Mouse (Mus musculus) heart, embryonic 10.5 days (tissue): Measurements from ENCODE around the gene Lrig2. TPM values are rescaled to one million over a fixed set of nuclear protein-coding genes. Genes with fewer than 3 reads are reported as not detected.

Source experiments
- DNase-seq: peaks from one replicate; pipeline ENCODE4 v3.0.0-alpha.2; 2017; ENCODE audit warnings: low spot score
- H3K27ac ChIP-seq: fragments of 300-500 bp; sonication (generic); 2 replicates; pipeline ENCODE4 v1.5.1; 2016; ENCODE audit warnings: mild to moderate bottlenecking
- H3K27me3 ChIP-seq: fragments of 300-500 bp; sonication (generic); 2 replicates; pipeline ENCODE4 v1.6.1; 2016; ENCODE audit warnings: mild to moderate bottlenecking; ENCODE audit not compliant: poor library complexity, insufficient read depth, severe bottlenecking
- H3K36me3 ChIP-seq: fragments of 300-500 bp; sonication (generic); 2 replicates; pipeline ENCODE4 v1.6.1; 2016; ENCODE audit warnings: mild to moderate bottlenecking, moderate library complexity
- H3K4me1 ChIP-seq: fragments of 300-500 bp; sonication (generic); 2 replicates; pipeline ENCODE4 v1.6.1; 2016; ENCODE audit warnings: mild to moderate bottlenecking
- H3K4me3 ChIP-seq: fragments of 300-500 bp; sonication (generic); 2 replicates; pipeline ENCODE4 v1.5.1; 2016; ENCODE audit warnings: mild to moderate bottlenecking, moderate library complexity
- H3K9me3 ChIP-seq: fragments of 300-500 bp; sonication (generic); 2 replicates; pipeline ENCODE4 v1.6.1; 2016; ENCODE audit warnings: mild to moderate bottlenecking, moderate library complexity
- WGBS: fragments of 180-500 bp; shearing (Covaris S2); methylation state at CpG from one replicate; pipeline ENCODE4 v1.1.7; 2016; 5-methylcytosine and 5-hydroxymethylcytosine counted together
- polyA plus RNA-seq: library from polyadenylated mRNA; unstranded; fragments of >200 nt; fragmentation: Nextera tagmentation; extraction: Ambion mirVana; gene quantifications from 2 replicates; pipeline ENCODE4 v1.2.1, GENCODE M21; 2016

Lrig2 gene
- polyA plus RNA-seq, 1 experiment from 2014 or later: 14.1 TPM

DNA sequence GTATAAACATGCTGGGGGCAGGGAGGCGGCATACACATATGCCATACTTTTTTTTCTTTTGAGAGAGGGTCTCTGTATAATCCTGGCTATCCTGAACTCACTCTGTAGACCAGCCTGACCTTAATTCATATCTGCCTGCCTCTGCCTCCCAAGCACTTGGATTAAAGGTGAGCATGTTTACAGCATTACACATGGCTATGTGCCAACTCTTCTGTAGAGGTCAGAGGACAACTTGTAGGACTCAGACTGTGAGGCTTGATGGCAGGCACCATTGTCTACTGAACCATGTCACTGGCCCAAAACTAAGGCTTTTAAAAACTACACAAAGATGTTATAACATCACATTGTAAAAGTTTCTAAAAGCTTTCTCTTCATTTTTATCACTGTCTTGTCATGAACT lies 33.7 kb downstream of the Lrig2 start:
- Histone ChIP-seq H3K36me3 (peaks cover 50% of the 10 kb centered on the region), H3K4me3 (no peak overlapping the region), H3K27ac (no peak overlapping the region), H3K9me3 (no peaks in the 10 kb centered on the region), H3K4me1 (no peaks in the 10 kb centered on the region), H3K27me3 (no peaks in the 10 kb centered on the region)
- WGBS: 92% methylated on average over 1 of the region's 1 CpGs
- DNase-seq: no peak

DNA sequence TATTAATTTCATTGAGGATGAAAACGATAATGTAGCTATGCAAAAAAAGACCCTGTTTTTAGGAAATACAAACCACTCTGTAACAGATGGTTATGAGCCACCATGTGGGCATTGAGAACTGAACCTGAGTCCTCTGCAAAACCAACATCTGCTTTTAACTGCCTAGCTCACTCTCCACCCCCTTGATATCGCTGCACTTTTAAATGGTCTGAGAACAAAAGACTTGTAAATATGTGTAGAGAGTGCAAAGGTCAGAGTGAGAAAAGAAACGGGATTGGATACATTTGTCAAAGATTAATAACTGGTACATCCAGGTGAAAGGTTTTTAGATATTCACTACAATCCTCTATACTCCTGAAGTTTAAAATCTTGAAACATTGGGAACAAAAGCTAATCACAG lies 42.3 kb downstream of the Lrig2 start:
- Histone ChIP-seq H3K4me3 (no peak overlapping the region), H3K27ac (no peak overlapping the region), H3K9me3 (no peaks in the 10 kb centered on the region), H3K36me3 (peaks cover 33% of the 10 kb centered on the region), H3K27me3 (no peaks in the 10 kb centered on the region), H3K4me1 (no peaks in the 10 kb centered on the region)
- no peak for DNase-seq
- 85% methylated on average over 3 of the region's 3 CpGs for WGBS

DNA sequence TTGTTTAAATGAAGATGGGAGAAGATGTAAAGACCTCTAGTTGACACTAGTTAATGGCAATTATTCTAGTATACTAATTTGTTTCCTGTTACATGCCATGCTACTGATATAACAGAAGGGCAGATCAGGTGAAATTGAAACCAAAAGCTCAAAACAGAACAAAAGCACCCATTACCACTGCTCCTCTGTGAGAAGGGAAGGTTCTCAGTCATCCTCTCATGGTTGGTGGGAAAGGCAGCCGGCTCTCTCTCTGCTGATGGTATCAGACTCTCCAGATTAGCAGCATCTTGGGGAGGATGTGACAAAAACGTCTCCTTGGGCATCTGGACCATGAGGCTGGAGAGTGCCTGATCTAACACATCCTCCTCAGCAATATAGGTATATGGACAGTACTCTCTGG lies 50.5 kb downstream of the Lrig2 start:
- H3K4me3 ChIP-seq: no peak overlapping the region
- H3K9me3 ChIP-seq: no peaks in the 10 kb centered on the region
- 62% methylated on average over 2 of the region's 2 CpGs for WGBS
- H3K4me1 ChIP-seq: no peaks in the 10 kb centered on the region
- H3K27me3 ChIP-seq: no peaks in the 10 kb centered on the region
- peaks cover 91% of the 10 kb centered on the region for H3K36me3 ChIP-seq
- peak; percentile 16 for DNase-seq
- H3K27ac ChIP-seq: no peak overlapping the region

DNA sequence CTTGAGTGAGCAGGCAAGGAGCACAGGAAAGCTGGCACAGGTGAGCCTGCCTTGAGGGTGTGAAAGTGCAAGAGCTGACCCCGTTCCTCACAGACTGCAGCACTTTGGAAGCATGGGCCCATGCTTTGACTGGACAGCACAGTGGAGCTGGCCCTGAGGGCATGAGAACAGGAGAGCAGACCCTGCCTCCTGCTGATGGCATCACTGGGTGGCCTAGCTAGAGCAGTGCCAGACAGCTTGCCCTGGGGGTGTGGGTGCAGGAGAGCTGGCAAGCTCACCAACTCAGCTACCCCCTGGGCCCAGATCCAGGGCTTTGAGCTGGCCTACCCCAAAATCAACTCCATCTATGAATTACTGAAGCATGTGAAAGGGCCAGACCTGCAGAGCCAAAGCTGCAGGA lies 53.1 kb downstream of the Lrig2 start:
- no peaks in the 10 kb centered on the region for H3K9me3 ChIP-seq
- H3K27me3 ChIP-seq: no peaks in the 10 kb centered on the region
- no peak overlapping the region for H3K27ac ChIP-seq
- no peak overlapping the region for H3K4me3 ChIP-seq
- DNase-seq: no peak
- H3K36me3 ChIP-seq: peaks cover 81% of the 10 kb centered on the region
- WGBS: 84% methylated on average over 1 of the region's 1 CpGs
- no peaks in the 10 kb centered on the region for H3K4me1 ChIP-seq

DNA sequence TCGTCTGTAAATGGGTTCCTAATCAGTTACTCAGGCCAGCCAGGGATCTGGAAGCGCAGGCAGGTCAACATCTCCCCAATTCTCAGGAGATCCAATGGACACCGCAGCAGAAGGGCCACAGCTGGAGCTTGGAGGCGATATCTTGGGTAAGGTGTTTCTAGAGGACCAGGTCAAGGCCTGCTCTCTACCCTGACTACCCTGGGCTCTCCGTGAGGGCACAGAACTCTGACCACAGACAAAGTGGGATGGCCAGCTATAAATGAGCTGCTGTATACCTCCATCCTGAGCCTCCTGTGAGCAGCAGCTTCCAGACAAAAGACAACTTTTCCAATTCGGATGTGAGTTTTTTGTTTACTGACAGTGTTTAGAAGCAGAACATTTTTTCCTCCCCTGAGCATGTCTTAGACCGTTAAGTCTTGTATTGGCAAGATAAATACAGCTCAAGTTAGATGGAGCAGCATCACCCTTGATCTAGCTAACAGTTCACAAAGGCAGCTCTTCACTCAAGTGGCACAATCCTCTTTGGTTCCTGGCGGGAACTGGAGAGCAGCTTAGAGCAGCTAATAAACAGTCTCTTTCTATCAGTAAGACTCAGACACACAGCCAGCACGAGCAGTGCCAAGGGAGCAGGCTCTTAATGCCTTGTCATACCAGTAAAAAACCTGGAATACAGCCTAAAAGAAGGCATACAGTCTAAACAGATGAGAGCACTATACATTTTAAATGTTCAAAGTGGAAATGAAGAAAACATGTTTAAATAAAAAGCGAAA lies 56.0 kb downstream of the Lrig2 start:
- Histone ChIP-seq H3K4me3 (no peak overlapping the region), H3K27ac (no peak overlapping the region), H3K36me3 (peaks cover 60% of the 10 kb centered on the region), H3K27me3 (no peaks in the 10 kb centered on the region), H3K4me1 (no peaks in the 10 kb centered on the region), H3K9me3 (no peaks in the 10 kb centered on the region)
- DNase-seq: peak; percentile 59
- WGBS: 78% methylated on average over 10 of the region's 10 CpGs

DNA sequence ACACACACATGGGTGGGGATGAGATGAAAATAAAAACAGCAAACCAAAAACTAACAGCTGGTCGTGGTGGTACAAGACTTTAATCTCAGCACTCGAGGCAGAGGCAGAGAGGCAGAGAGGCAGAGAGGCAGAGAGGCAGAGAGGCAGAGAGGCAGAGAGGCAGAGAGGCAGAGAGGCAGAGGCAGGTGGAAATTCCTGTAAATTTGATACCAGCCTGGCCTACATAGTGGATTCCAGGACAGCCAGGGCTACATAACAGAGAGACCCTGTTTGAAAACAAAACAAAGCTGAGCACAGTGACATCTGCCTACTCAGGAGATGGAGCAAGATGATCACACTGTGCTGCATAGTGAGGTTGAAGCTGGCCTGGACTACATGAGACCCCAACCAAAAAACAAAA lies 64.5 kb downstream of the Lrig2 start:
- peak; percentile 61 for DNase-seq
- no peaks in the 10 kb centered on the region for H3K27me3 ChIP-seq
- H3K4me1 ChIP-seq: peaks cover 3% of the 10 kb centered on the region
- no peaks in the 10 kb centered on the region for H3K9me3 ChIP-seq
- no peak overlapping the region for H3K4me3 ChIP-seq
- H3K27ac ChIP-seq: no peak overlapping the region
- WGBS: 63% methylated on average over 2 of the region's 2 CpGs
- H3K36me3 ChIP-seq: no peaks in the 10 kb centered on the region

DNA sequence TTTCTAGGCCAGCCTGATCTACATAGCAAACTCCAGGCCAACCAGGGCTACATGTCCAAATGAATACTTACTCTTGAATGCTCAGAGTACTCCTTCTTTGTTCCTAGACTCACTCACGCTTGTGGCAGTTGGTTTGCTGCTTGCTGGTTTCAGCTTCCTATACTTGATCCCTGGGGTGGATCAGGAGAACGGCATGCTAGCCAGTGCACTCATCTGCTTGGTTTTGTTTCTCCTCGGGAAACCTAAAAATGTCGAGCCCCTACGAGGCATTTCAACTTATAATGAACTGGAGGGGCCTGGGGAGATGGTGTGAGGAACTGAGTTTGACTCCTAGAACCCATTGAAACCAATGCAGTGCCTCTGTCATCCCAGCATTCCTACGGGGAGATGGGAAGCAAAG lies 65.0 kb downstream of the Lrig2 start:
- DNase-seq: peak; percentile 63
- Histone ChIP-seq H3K4me3 (no peak overlapping the region), H3K27me3 (no peaks in the 10 kb centered on the region), H3K9me3 (no peaks in the 10 kb centered on the region), H3K4me1 (peaks cover 8% of the 10 kb centered on the region), H3K27ac (no peak overlapping the region), H3K36me3 (no peaks in the 10 kb centered on the region)
- WGBS: 79% methylated on average over 6 of the region's 6 CpGs

DNA sequence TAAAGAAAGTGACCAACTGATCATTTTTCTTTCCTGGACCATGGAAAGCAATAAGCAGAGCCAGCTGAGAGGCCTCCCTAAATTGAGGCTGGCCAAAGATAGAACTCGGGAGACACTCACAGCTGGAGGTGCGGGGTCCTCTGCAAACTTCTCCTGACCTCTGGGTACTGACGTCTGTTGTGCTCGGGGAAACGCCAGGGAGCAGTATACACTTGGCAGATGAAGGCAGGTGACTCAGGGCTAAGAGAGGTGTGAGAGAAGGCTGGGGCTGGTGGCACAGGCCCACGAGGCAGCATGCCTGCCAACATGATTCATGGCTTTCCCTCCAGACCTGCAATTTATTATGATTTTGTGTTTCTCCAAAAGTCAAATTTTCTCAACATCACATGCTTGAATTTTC lies 66.1 kb downstream of the Lrig2 start:
- Histone ChIP-seq H3K36me3 (no peaks in the 10 kb centered on the region), H3K27ac (no peak overlapping the region), H3K27me3 (no peaks in the 10 kb centered on the region), H3K4me1 (peaks cover 19% of the 10 kb centered on the region), H3K4me3 (no peak overlapping the region), H3K9me3 (no peaks in the 10 kb centered on the region)
- DNase-seq: peak; percentile 63
- WGBS: 44% methylated on average over 6 of the region's 6 CpGs

DNA sequence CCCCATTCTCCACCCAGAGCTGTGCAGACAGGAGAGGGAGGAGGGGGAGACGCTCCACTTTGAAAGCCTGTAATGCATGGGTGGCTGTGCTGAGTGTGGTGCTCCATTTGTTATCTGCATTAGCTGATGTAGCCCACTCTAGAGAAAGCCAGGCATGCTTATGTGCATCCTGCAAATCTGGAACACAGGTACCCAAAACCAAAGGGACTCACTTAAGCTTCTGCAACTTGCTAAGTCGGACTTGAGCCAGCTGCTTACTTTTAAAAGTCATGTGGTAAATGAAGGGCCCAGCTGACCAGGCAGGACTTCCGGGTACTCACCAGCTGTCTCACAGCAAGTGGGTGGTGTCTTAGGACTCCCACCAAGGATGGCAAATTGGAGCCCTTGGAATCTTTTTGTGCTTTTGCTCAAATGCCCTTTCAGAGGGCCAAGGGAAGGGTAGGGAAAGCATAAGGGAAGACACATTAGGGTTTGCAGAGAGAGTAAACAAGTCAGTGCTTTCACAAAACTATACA lies 66.7 kb downstream of the Lrig2 start:
- WGBS: 67% methylated on average over 3 of the region's 3 CpGs

DNA sequence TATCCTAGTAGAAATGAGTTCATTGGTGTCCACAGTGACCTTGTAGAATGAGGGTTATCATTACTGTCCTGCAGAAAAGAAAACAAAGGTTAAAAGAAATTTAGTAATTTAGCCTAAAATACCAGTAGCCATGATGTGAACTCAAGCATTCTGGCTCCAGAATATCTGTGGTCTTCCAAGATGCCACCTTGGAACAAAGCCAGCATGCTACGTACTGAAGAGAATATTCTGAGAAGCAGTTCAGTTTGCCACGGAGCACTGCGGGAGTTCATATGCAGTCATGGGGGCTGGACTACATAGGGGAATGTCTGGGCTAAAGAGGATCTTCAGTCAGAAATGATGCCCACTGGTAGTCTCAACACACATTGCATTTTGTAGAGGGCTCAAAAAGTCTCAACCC lies 67.6 kb downstream of the Lrig2 start:
- 88% methylated on average over 3 of the region's 3 CpGs for WGBS
- peaks cover 27% of the 10 kb centered on the region for H3K4me1 ChIP-seq
- H3K4me3 ChIP-seq: no peak overlapping the region
- DNase-seq: peak; percentile 27
- no peaks in the 10 kb centered on the region for H3K36me3 ChIP-seq
- no peaks in the 10 kb centered on the region for H3K27me3 ChIP-seq
- no peaks in the 10 kb centered on the region for H3K9me3 ChIP-seq
- H3K27ac ChIP-seq: no peak overlapping the region

More for the DNA sequence above, 66.7 kb downstream of the Lrig2 start:
- no peak overlapping the region for H3K4me3 ChIP-seq
- no peaks in the 10 kb centered on the region for H3K27me3 ChIP-seq
- peaks cover 25% of the 10 kb centered on the region for H3K4me1 ChIP-seq
- no peaks in the 10 kb centered on the region for H3K9me3 ChIP-seq
- DNase-seq: peak; percentile 63
- H3K36me3 ChIP-seq: no peaks in the 10 kb centered on the region
- H3K27ac ChIP-seq: no peak overlapping the region

DNA sequence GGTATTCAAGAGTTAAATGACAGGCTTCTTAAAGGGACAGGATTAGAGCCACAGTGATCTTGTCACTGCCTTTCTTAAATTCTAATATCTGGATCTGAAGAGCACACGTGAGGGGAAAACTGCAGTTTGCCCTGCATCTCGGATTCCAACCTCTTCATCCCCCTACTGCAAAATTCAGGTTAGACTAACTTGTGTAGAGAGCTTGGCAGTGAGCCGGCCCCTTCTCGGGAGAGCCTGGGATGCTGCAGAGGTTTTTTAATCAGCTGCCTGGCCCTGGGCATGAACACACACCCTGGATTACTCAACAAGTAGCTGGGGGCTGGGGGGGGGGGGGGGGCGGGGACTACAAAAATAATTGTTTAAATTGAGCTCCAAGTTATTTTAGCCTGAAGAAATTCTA lies 69.4 kb downstream of the Lrig2 start:
- H3K4me3 ChIP-seq: 0 out of 2 replicates have a peak overlapping the region, but pooled peaks have one; percentile 5
- H3K9me3 ChIP-seq: no peaks in the 10 kb centered on the region
- 24% methylated on average over 5 of the region's 5 CpGs for WGBS
- H3K27ac ChIP-seq: peak overlapping the region; percentile 89
- H3K4me1 ChIP-seq: peaks cover 31% of the 10 kb centered on the region
- DNase-seq: no peak
- H3K36me3 ChIP-seq: no peaks in the 10 kb centered on the region
- H3K27me3 ChIP-seq: no peaks in the 10 kb centered on the region

DNA sequence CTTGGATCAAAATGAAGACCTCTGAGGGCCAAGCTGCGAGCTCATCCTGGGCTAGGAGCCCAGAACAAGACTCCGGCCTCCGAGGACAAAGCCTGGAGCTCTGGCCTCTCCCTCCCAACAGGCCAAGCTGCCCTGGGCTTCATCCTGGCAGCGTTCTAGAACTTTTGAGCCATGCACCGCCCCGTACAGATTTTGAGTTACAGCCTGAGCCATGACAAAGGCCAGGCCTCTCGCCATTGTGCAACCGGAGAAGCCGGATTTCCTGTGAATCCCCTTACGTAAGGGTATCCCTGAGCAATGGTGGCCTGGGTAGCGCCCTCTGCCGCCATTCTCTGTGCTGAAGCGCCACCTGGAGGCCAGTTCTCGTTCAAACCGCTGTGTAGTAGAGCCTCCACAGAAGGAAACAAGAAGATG lies 69.8 kb downstream of the Lrig2 start:
- Histone ChIP-seq H3K4me1 (peaks cover 33% of the 10 kb centered on the region), H3K36me3 (no peaks in the 10 kb centered on the region), H3K27ac (peak overlapping the region; percentile 89), H3K4me3 (peak overlapping the region; percentile 27; the same call in 1 of the 2 replicates), H3K27me3 (no peaks in the 10 kb centered on the region), H3K9me3 (no peaks in the 10 kb centered on the region)
- DNase-seq: peak; percentile 95
- 8% methylated on average over 15 of the region's 15 CpGs for WGBS

DNA sequence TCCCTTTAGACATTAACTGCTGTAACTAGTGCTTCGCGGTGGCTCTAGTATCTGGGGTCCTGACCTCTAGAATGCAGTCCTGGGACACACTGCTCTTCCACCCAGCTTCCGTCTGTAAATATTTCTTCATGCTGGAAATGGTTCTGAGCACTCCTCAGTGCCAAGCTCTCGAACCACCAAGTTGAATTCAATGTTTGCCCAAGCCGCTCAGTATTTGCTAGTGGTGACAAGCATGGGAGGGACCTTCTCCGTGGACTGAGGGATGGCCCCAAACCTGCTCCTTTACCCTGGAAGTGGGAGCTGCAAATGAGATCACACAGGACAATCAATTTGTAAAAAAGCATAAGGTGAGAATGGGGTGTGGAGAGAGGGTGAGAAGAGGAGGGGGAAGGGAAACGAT lies 70.3 kb downstream of the Lrig2 start:
- Histone ChIP-seq H3K36me3 (no peaks in the 10 kb centered on the region), H3K27ac (peak overlapping the region; percentile 89), H3K4me3 (peak overlapping the region; percentile 27; the same call in 1 of the 2 replicates), H3K4me1 (peaks cover 33% of the 10 kb centered on the region), H3K27me3 (no peaks in the 10 kb centered on the region), H3K9me3 (no peaks in the 10 kb centered on the region)
- 52% methylated on average over 7 of the region's 7 CpGs for WGBS
- DNase-seq: no peak
